Mouse (Mus musculus): ENCODE measurements at regions not wholly inside any gene's neighbourhood (a gene's known extent, or its start where the extent isn't known, plus 50 kb on each side); places are given as distances from the start of the nearest gene placed in this dataset.

DNA sequence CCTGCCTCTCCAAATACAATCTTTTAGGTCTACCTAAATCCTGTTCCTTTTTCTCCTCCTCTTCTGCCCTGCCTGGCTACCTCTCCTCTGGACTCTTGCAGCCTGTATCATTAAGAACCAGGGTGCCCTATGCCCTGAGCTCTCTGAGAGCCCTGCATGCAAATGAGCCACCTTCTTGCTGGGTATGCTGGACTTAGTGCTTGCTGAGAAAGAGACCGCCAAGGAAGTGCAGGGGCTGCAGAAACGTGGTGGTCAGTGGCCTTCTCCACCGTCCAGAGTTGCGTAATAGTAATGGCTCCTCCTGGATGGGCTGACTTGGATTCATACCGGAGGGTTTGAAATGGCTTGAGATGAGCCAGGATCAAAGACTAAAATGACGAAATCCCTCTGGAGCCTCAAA is 86.9 kb upstream of the Dlx2 start:
- TF ChIP-seq CTCF (IDR thresholded peaks at IDR 0.05; ENCODE audit: control insufficient read depth, insufficient read depth, low read length): no peak
- no peak for TF ChIP-seq POLR2A (IDR thresholded peaks at IDR 0.05; ENCODE audit: borderline replicate concordance, control insufficient read depth, low read depth, low read length)
